Mouse (Mus musculus) layer of hippocampus, adult 11-12 months (tissue): Measurements from ENCODE around the gene Gm29094.

Experiments
- DNase-seq: peaks from one replicate; pipeline ENCODE4 v3.0.0; 2022; ENCODE audit warnings: low spot score

The Gm29094 gene

DNA sequence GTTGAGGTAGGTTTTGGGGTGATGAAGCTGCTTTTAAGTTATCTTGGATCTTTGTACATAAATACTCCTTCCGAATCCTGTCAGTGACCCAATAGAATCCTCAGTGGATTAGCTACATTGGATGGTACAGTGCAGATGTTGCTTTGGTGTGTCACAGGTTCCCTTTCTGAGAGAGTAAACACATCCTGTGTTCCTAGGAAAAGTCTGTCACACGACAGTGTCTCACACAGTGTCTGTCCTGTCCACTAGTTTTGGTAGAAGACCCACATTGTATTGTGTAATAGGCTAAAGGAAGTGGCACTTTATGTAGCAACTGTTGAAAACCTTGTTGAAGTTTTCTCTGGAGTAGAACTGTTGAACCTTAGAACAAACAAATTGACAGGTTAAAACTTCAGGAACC, 54.2 kb downstream of the Gm29094 start:
- no peak for DNase-seq

DNA sequence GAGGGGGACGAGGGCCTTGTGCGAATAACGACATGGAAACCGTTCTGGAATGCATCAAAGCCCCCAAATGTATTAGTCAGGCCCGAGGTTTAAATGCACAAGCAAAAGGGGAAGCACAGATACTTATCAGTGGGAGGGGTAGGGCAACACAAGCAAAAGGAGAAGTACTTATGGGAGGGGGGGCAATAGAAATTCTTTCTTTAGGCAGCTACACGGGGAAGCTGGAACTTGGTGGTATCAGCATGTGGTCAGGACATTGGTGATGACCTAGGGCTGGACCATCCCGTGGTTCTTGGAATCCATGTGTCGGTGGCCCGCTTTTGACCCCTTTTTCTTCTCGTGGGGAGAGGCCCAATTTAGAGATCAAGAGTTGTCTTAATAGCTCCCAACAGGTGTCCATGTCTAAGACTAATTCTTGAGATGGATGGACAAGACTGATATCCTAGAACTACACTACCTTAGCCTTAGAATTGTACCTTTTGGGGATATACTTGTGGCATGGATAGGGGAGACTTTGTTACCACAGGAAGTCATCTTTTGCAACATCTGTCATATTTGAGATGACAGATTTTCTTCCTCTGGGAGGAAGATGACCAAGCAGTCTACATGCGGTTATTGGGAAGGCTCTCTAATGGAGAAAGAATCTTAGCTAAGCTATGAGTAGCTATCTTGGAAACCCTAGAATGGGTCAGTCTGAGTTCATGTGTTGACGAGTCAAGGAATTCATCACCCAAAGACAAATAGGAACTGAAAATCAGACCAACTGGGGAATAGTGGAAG, 57.6 kb downstream of the Gm29094 start:
- no peak for DNase-seq

DNA sequence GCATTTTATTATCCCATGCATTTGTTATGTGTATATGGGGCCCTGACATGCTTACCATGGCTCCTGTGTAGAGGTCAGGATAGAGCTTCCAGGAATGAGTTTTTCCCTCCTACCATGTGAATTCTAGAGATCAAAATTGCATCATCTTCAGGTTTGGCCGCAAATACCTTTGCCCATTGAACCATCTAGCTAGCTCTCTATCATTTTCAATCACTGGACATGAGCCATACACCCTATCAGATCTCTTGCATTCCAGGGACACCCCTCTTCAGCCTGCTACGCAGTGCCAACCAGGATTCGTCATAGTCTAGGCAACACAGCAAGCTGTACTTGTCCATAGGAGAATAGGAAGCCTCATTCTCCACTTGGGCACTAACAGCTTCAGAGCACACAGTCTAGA, 64.8 kb downstream of the Gm29094 start:
- no peak for DNase-seq

DNA sequence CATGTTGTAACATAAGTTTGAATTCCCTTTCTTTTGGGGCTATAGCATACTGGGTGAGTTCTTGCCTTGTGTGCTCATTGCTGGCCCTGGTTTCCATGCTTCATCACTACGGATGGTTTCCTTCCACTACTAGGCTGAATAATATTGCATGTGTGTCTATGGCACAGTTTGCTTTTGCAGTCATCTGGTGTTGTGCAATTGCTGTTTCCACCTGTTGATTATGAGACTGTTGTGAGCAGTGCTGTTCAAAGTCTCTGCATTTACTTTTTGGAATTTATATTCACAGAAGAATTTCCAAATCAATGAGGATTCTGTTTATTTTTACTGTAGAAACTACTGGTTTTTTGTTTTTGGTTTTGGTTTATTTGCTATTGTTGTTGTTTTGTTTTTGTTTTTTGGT, 65.4 kb downstream of the Gm29094 start:
- no peak for DNase-seq
